ENCODE assay signal across 15 mouse cellular contexts in genomic region chr5:115212861-115213260, GRCm38 (mm10). TPM values are rescaled to one million over a fixed set of nuclear protein-coding genes. Genes with fewer than 3 reads are reported as not detected.
"Had no signal": no experiment of that assay in that cellular context is flagged by ENCODE, and none has a peak within 500 bp of the region (broad histone marks: within the 10 kb centered on the region; RNA-seq: fewer than 3 reads in every experiment).

No protein-coding gene starts in this region.

- H3K9ac ChIP-seq: limb, embryonic 12.5 days; liver, embryonic 13.5 days; liver, postnatal 0 days; lung, embryonic 15.5 days; neural tube, embryonic 13.5 days had no signal

- H3K36me3 ChIP-seq: limb, embryonic 12.5 days; liver, embryonic 13.5 days; lung, embryonic 15.5 days; neural tube, embryonic 13.5 days had no signal

- H3K27ac ChIP-seq: limb, embryonic 12.5 days; liver, embryonic 13.5 days; lung, embryonic 15.5 days; macrophage; neural tube, embryonic 13.5 days had no signal

- H3K4me3 ChIP-seq: limb, embryonic 12.5 days; liver, embryonic 13.5 days; lung, embryonic 15.5 days; megakaryocyte, embryonic 14.5 days; neural tube, embryonic 13.5 days had no signal

- H3K4me1 ChIP-seq: liver, embryonic 13.5 days had no signal

- H3K9me3 ChIP-seq: limb, embryonic 12.5 days; liver, embryonic 13.5 days; lung, embryonic 15.5 days; neural tube, embryonic 13.5 days had no signal

- DNase-seq: kidney, postnatal 25 days; liver; liver, embryonic 13.5 days; liver, postnatal 0 days; lung, postnatal 14 days; retina, postnatal 1 day; right cerebral cortex, postnatal 14 days; thymus, postnatal 36 days had no signal

- H3K4me2 ChIP-seq: limb, embryonic 12.5 days; liver, embryonic 13.5 days; lung, embryonic 15.5 days; midbrain, embryonic 11.5 days; neural tube, embryonic 13.5 days had no signal

- ATAC-seq: liver, postnatal 0 days; midbrain, embryonic 16.5 days had no signal

RNA-seq across cellular contexts. Expression of gene Cabp1, which starts 18.7 kb away (rescaled TPM):
- polyA plus RNA-seq: liver, embryonic 13.5 days; liver, postnatal 0 days; macrophage had no signal
